Mouse (Mus musculus): ENCODE measurements at regions not wholly inside any gene's neighbourhood (a gene's known extent, or its start where the extent isn't known, plus 50 kb on each side); places are given as distances from the start of the nearest gene placed in this dataset.

DNA sequence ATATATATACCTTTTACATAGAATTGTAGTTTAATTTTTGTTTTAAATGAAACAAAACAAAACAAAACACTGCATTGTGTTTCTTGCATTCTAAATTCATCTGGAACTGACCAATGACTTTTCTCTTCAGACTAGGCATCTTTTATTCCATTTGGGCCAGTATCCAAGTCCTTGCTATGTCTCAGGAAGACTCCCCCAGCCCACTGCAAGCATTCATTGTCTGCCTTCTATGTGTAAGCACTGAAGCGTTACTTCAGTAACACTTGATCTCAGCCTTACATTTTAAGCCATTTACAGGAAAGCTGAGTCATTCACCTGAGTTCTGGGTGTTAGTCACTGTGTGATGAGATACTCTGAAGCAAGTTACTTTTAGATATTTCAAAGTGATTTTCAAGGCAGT lies 425.3 kb upstream of the Ccnh start:
- DNase-seq: no peak

GRCm38 (mm10) chr13:84771956-84772355 lies 417.3 kb upstream of the Ccnh start:
- DNase-seq: no peak

- DNase-seq: no peak
Observed at GRCm38 (mm10) chr13:84783017-84783937, 405.9 kb upstream of the Ccnh start.

GRCm38 (mm10) chr13:84804241-84804980 lies 384.8 kb upstream of the Ccnh start:
- no peak for DNase-seq

DNA sequence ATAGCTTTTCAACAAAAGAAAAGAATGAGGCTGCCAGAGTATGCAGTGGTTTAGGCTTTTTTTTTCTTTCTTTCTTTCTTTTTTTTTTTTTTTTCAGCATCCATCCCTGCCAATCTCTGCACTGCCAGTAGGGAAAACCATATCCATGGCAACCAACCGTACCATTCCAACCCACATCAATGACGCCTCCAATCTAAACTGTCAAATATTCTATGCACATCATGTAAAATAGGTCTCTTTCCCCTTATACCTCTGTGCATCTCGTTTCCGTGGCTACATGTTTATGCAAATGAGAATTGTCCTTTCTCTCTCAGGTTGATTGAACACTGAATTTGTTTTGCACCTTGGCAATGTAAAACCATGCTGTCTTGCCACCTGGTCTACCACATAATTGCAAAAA lies 384.0 kb upstream of the Ccnh start:
- no peak for DNase-seq

- no peak for DNase-seq
Observed at GRCm38 (mm10) chr13:84809605-84810004, 379.6 kb upstream of the Ccnh start.
